Mouse (Mus musculus): Measurements from ENCODE around the gene Dqx1. TPM values are rescaled to one million over a fixed set of nuclear protein-coding genes. Genes with fewer than 3 reads are reported as not detected.

Gene Dqx1
- total and polyA plus RNA-seq, 2 experiments, result 7.4 to 9.6 TPM

GRCm38 (mm10) chr6:83014482-83015466 is 42.9 kb upstream of the Dqx1 start:
- Histone ChIP-seq H3K9ac (ENCODE audit: low read depth, low read length) (no peak overlapping the region), H3K27me3 (ENCODE audit: control insufficient read depth, insufficient read depth, low read length) (no peaks in the 10 kb centered on the region), H3K36me3 (ENCODE audit: control insufficient read depth, insufficient read depth, low read length) (no peaks in the 10 kb centered on the region), H3K27ac (replicated peaks; ENCODE audit: insufficient read depth, low read depth, low read length) (no peak overlapping the region), H3K4me1 (ENCODE audit: control insufficient read depth, insufficient read depth, low read length) (no peaks in the 10 kb centered on the region), H3K4me3 (ENCODE audit: insufficient read depth, low read depth, low read length) (no peak overlapping the region), H3K79me2 (ENCODE audit: control insufficient read depth, insufficient read depth, low read length) (no peaks in the 10 kb centered on the region)
- DNase-seq (ENCODE audit: extremely low read depth, low read depth, low spot score), result no peak
- TF ChIP-seq POLR2A (IDR thresholded peaks at IDR 0.05; ENCODE audit: extremely low read depth, insufficient read depth, low read length), result no peak
- TF ChIP-seq CTCF (IDR thresholded peaks at IDR 0.05; ENCODE audit: low read depth, low read length), result no peak
- 72% methylated on average over 12 of the region's 12 CpGs for WGBS

DNA sequence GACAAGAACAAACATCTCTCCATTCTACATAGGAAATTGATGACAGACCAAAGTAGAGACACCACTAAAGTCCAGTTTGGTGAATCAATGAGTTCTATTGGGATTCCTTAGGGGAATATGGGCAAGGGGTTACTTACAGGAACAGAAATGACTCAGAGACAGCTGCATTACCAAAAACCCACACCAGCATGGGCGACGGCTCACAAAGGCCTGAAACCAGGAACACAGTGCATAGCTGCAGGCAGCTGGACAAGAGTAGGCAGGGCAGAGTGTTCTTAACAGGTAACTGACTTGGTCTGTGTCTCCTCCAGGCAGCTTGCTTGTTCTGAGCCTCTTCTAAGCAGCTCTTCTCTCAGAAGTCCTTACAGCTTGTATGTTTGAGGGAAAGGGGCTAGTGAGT is 41.9 kb upstream of the Dqx1 start:
- Histone ChIP-seq H3K79me2 (ENCODE audit: control insufficient read depth, insufficient read depth, low read length) (no peaks in the 10 kb centered on the region), H3K9ac (ENCODE audit: low read depth, low read length) (no peak overlapping the region), H3K4me1 (ENCODE audit: control insufficient read depth, insufficient read depth, low read length) (no peaks in the 10 kb centered on the region), H3K4me3 (ENCODE audit: insufficient read depth, low read depth, low read length) (no peak overlapping the region), H3K27me3 (ENCODE audit: control insufficient read depth, insufficient read depth, low read length) (no peaks in the 10 kb centered on the region), H3K27ac (replicated peaks; ENCODE audit: insufficient read depth, low read depth, low read length) (no peak overlapping the region), H3K36me3 (ENCODE audit: control insufficient read depth, insufficient read depth, low read length) (no peaks in the 10 kb centered on the region)
- no peak for TF ChIP-seq POLR2A (IDR thresholded peaks at IDR 0.05; ENCODE audit: extremely low read depth, insufficient read depth, low read length)
- no peak for TF ChIP-seq CTCF (IDR thresholded peaks at IDR 0.05; ENCODE audit: low read depth, low read length)
- no peak for DNase-seq (ENCODE audit: extremely low read depth, low read depth, low spot score)
- WGBS, result 87% methylated on average over 2 of the region's 2 CpGs

GRCm38 (mm10) chr6:83017190-83017589 is 40.5 kb upstream of the Dqx1 start:
- no peaks in the 10 kb centered on the region for H3K79me2 ChIP-seq (ENCODE audit: control insufficient read depth, insufficient read depth, low read length)
- H3K4me3 ChIP-seq (ENCODE audit: insufficient read depth, low read depth, low read length), result no peak overlapping the region
- 60% methylated on average over 3 of the region's 3 CpGs for WGBS
- no peak for TF ChIP-seq CTCF (IDR thresholded peaks at IDR 0.05; ENCODE audit: low read depth, low read length)
- no peak for TF ChIP-seq POLR2A (IDR thresholded peaks at IDR 0.05; ENCODE audit: extremely low read depth, insufficient read depth, low read length)
- no peaks in the 10 kb centered on the region for H3K4me1 ChIP-seq (ENCODE audit: control insufficient read depth, insufficient read depth, low read length)
- H3K27ac ChIP-seq (replicated peaks; ENCODE audit: insufficient read depth, low read depth, low read length), result no peak overlapping the region
- H3K36me3 ChIP-seq (ENCODE audit: control insufficient read depth, insufficient read depth, low read length), result no peaks in the 10 kb centered on the region
- H3K9ac ChIP-seq (ENCODE audit: low read depth, low read length), result no peak overlapping the region
- DNase-seq (ENCODE audit: extremely low read depth, low read depth, low spot score), result no peak
- no peaks in the 10 kb centered on the region for H3K27me3 ChIP-seq (ENCODE audit: control insufficient read depth, insufficient read depth, low read length)

DNA sequence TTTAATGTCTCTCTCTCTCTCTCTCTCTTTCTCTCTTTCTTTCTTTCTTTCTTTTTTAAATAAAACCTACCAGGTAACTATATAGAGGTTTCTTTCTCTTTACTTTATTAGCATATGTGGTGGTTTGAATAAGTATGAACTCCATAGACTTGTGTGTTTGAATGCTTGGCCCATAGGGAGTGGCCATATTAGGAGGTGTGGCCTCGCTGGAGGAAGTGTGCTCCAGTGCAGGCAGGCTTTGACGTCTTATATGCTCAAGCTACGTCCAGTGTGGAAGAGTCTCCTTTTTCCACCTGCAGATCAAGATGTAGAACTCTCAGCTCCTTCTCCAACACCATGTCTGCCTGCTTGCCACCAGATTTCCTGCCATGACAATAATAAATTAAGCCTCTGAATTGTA is 38.6 kb upstream of the Dqx1 start:
- no peaks in the 10 kb centered on the region for H3K36me3 ChIP-seq (ENCODE audit: control insufficient read depth, insufficient read depth, low read length)
- no peak for TF ChIP-seq CTCF (IDR thresholded peaks at IDR 0.05; ENCODE audit: low read depth, low read length)
- no peak for TF ChIP-seq POLR2A (IDR thresholded peaks at IDR 0.05; ENCODE audit: extremely low read depth, insufficient read depth, low read length)
- WGBS, result 75% methylated on average over 3 of the region's 3 CpGs
- no peak for DNase-seq (ENCODE audit: extremely low read depth, low read depth, low spot score)
- H3K9ac ChIP-seq (ENCODE audit: low read depth, low read length), result no peak overlapping the region
- no peaks in the 10 kb centered on the region for H3K4me1 ChIP-seq (ENCODE audit: control insufficient read depth, insufficient read depth, low read length)
- no peak overlapping the region for H3K27ac ChIP-seq (replicated peaks; ENCODE audit: insufficient read depth, low read depth, low read length)
- H3K27me3 ChIP-seq (ENCODE audit: control insufficient read depth, insufficient read depth, low read length), result no peaks in the 10 kb centered on the region
- no peaks in the 10 kb centered on the region for H3K79me2 ChIP-seq (ENCODE audit: control insufficient read depth, insufficient read depth, low read length)
- no peak overlapping the region for H3K4me3 ChIP-seq (ENCODE audit: insufficient read depth, low read depth, low read length)

GRCm38 (mm10) chr6:83020121-83020520 is 37.5 kb upstream of the Dqx1 start:
- Histone ChIP-seq H3K4me1 (ENCODE audit: control insufficient read depth, insufficient read depth, low read length) (no peaks in the 10 kb centered on the region), H3K27ac (replicated peaks; ENCODE audit: insufficient read depth, low read depth, low read length) (no peak overlapping the region), H3K27me3 (ENCODE audit: control insufficient read depth, insufficient read depth, low read length) (no peaks in the 10 kb centered on the region), H3K9ac (ENCODE audit: low read depth, low read length) (no peak overlapping the region), H3K79me2 (ENCODE audit: control insufficient read depth, insufficient read depth, low read length) (no peaks in the 10 kb centered on the region), H3K4me3 (ENCODE audit: insufficient read depth, low read depth, low read length) (no peak overlapping the region), H3K36me3 (ENCODE audit: control insufficient read depth, insufficient read depth, low read length) (no peaks in the 10 kb centered on the region)
- no peak for DNase-seq (ENCODE audit: extremely low read depth, low read depth, low spot score)
- WGBS, result 93% methylated on average over 6 of the region's 6 CpGs
- no peak for TF ChIP-seq CTCF (IDR thresholded peaks at IDR 0.05; ENCODE audit: low read depth, low read length)
- no peak for TF ChIP-seq POLR2A (IDR thresholded peaks at IDR 0.05; ENCODE audit: extremely low read depth, insufficient read depth, low read length)
